Mouse (Mus musculus) bone marrow, adult 2 months (tissue): Measurements from ENCODE around the gene Sema3a.

Experiments
- CTCF ChIP-seq: fragments of 200-500 bp; IDR thresholded peaks from 2 replicates; pipeline ENCODE4 v1.5.1; 2011; ENCODE audit warnings: low read length, control low read depth; ENCODE audit not compliant: control insufficient read depth, insufficient read depth
- POLR2A ChIP-seq: fragments of 200-500 bp; IDR thresholded peaks from 2 replicates; pipeline ENCODE4 v1.6.1; 2011; ENCODE audit warnings: low read depth, mild to moderate bottlenecking, control low read depth, low read length, borderline replicate concordance; ENCODE audit not compliant: control insufficient read depth

DNA sequence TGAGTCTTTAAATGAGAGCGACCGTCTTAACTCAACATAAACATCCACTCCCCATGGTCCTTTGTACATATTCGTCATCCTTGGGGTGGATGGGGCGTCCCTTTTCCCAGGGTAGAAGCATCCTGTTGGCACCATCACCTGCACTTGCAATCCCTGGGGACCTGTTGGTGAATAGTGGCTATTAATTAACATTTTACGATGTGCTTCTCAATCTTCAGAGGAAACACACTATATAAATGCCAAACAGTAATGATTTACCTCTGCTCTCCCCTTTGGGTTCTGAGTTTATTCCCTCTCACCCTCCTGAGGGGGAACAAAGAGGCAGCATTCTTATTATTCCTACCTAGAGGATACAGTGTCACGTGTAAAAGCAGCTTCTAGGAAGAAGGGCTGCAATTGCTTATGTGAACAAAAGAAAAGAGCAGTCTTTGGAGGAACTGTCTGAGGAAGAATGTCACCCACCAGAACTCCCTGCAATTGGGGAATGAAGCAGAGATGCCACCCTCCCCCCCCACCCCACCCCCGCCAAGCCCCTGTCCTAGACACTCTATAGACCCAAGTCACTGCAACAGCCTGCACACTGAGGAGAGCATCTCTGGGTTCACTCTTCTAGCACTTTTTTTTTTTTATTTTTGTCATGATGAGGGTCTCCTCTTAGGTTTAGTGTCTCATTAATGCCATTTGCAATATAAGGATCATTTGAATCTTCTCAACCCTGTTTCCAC is 19.7 kb downstream of the Sema3a start:
- TF ChIP-seq POLR2A: no peak
- TF ChIP-seq CTCF: no peak
